Mouse (Mus musculus) left cerebral cortex, postnatal 36 days (tissue): Measurements from ENCODE around the gene Pdyn. TPM values are rescaled to one million over a fixed set of nuclear protein-coding genes. Genes with fewer than 3 reads are reported as not detected.

Experiments used
- DNase-seq, 2 experiments: peaks; one replicate each; pipeline ENCODE4 v3.0.0; 2021 to 2022; ENCODE audit warnings: low spot score in 2 of 2, mixed read lengths in 1 of 2
- intact Hi-C: fragments of 180-260 bp; cut with DNase I; formaldehyde crosslinking; loops from one replicate; pipeline ENCODE4 v1.15.1; 2025
- total RNA-seq, 2 experiments: library from RNA; stranded (reverse); gene quantifications; 2 replicates each; pipeline ENCODE4 v1.2.3; 2021

Pdyn gene
- 10 to 100 TPM; 29.2 to 33.9 TPM for total RNA-seq

- DNase-seq, result peak in 1 of 2 experiments; percentile 16
- intact Hi-C loops, result loop anchor here (10.0 kb wide), 1 partner anchor 85 kb away; no protein-coding TSS in a partner anchor
Observed at GRCm38 (mm10) chr2:129699484-129700158, at the start of gene Pdyn. TSS of gene Pdyn (minus strand) at chr2:129699844.

DNA sequence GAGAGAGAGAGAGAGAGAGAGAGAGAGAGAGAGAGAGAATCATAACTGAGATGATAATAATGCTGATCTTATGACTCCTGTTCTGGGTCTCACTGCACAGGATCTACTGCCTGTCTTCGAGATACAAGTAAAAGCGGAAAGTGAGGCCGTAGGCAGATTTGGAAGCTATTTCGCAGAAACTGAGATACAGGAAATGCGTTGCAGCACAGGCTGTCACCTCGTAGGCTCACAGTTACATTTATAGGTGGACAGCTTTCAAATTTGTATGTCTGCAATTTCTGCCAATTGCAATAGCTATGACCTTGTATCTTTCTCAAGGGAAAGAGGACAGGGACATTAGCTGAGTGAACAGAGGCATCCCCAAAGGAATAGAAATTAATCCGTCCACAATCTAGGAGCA is 42.4 kb upstream of the Pdyn start:
- intact Hi-C loops, result no loop called here

GRCm38 (mm10) chr2:129740515-129740914 is 40.9 kb upstream of the Pdyn start:
- intact Hi-C loops, result no loop called here
- DNase-seq, result peak; percentile 57 to 64

More for the DNA sequence above, 42.4 kb upstream of the Pdyn start:
- no peak for DNase-seq

DNA sequence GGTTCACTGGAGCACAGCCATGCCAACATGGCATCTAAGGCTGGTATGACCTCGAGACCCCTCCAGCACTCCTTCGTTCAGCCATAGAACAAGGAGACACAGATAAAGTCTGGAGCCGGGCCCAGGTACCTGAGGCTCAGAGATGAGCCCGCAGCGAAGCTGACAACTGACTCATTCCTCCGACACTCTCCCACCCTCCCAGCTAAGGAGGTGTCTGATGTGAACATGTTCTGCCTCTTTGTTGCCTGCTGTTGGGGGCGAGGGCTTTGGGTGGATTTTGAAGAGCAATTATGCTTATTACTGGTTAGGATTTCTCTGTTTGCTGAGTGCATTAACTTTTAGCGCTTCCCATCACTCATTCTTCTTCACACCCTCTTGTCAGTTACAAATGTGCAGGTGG is 34.4 kb upstream of the Pdyn start:
- DNase-seq, result peak; percentile 17 to 31
- intact Hi-C loops, result no loop called here

- intact Hi-C loops, result no loop called here
- DNase-seq, result no peak
Observed at GRCm38 (mm10) chr2:129729681-129730080, 30.0 kb upstream of the Pdyn start.

- intact Hi-C loops, result no loop called here
- DNase-seq, result no peak
Observed at GRCm38 (mm10) chr2:129715671-129716070, 16.0 kb upstream of the Pdyn start.

- intact Hi-C loops, result no loop called here
- DNase-seq, result no peak
Observed at GRCm38 (mm10) chr2:129713026-129713544, 13.4 kb upstream of the Pdyn start.

- peak; percentile 22 to 31 for DNase-seq
Observed at GRCm38 (mm10) chr2:129696059-129696458, 3.6 kb downstream of the Pdyn start.

GRCm38 (mm10) chr2:129694303-129694702 is 5.3 kb downstream of the Pdyn start:
- DNase-seq, result no peak
- intact Hi-C loops, result loop anchor here (10.0 kb wide), 1 partner anchor 90 kb away; no protein-coding TSS in a partner anchor

More at GRCm38 (mm10) chr2:129696059-129696458, 3.6 kb downstream of the Pdyn start:
- intact Hi-C loops, result loop anchor here (10.0 kb wide), 1 partner anchor 89 kb away; no protein-coding TSS in a partner anchor

DNA sequence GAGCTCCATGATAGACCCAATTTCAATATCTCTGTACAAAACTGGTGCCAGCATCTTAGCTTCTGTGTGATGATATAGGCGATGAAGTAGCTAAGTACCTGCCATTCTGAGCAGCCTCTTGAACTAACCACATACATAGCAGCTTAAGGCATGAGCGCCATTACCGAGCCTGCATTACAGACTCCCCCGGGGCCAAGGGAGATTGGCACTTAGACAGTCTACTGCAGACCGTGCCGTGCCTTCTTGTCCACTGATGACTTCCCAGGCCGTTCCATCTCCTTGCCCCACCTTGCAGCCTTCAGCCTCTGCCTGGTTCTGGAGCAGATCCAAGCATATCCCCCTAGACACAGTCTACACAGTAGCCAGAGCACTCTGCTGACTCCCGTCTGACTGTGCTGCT is 7.0 kb downstream of the Pdyn start:
- intact Hi-C loops, result loop anchor here (10.0 kb wide), 1 partner anchor 92 kb away; no protein-coding TSS in a partner anchor

GRCm38 (mm10) chr2:129689694-129690093 is 9.9 kb downstream of the Pdyn start:
- no peak for DNase-seq
- intact Hi-C loops, result loop anchor here (10.0 kb wide), 1 partner anchor 95 kb away; no protein-coding TSS in a partner anchor

More for the DNA sequence above, 7.0 kb downstream of the Pdyn start:
- DNase-seq, result no peak

DNA sequence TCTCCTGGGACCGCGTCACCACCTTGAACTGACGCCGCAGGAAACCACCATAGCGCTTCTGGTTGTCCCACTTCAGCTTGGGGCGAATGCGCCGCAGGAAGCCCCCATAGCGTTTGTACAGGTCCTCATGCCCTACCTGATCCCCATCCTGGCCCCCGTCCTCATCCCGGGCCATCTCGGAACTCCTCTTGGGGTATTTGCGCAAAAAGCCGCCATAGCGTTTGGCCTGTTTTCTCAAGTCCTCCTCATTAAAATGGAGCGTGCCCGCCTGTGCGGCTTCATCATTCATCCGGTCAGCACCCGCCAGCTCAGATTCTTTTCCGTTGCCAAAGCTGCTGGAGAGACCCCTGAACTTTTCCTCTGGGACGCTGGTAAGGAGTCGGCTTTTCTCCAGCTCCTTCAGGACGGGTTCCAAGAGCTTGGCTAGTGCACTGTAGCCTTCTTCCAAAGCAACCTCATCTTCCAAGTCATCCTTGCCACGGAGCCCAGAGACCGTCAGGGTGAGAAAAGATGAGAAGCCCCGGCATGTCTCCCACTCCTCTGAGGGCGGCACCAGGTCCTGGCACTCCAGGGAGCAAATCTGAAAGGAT is 11.5 kb downstream of the Pdyn start:
- intact Hi-C loops, result no loop called here
- no peak for DNase-seq

DNA sequence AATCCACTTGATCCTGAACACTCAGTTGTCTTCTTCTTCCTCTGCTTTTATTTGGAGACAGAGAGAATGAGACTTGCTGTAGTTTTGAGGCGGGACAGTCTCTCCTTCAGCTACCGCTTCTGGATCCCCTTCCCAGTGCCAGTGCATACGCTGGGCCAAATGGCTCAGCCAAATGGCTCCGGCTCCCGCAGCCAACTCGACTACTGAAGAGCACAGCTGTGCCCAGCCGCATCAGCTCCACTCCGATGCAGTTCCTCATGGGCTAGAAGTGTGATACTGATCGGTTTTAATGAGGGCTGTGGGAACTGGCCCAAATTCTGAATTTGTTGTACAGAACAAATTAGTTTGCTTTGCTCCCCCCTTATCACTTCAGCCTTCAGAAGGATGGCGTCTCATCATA is 12.7 kb downstream of the Pdyn start:
- intact Hi-C loops, result no loop called here
- DNase-seq, result no peak

- no peak for DNase-seq
Observed at GRCm38 (mm10) chr2:129684014-129684413, 15.6 kb downstream of the Pdyn start.

GRCm38 (mm10) chr2:129680236-129680635 is 19.4 kb downstream of the Pdyn start:
- intact Hi-C loops, result no loop called here

More at GRCm38 (mm10) chr2:129684014-129684413, 15.6 kb downstream of the Pdyn start:
- intact Hi-C loops, result no loop called here

DNA sequence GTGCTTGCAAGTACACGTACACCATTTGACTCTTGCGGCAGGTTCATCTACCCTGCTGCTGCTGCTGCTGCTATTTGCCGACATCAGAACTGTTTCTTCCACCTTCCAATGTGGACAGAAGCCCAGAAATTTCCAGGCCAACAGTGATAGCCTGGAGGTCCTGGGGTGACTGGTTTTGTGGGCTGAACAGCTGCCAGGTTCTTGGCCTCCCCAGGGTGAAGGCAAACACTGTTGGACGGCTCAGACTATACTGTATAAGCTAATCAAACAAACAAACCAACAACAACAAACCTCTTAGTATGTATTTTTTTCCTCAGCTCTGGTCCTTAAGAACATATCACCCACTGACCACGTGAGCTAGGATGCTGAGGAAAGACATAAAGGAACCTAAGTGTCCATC is 20.6 kb downstream of the Pdyn start:
- DNase-seq, result no peak
- intact Hi-C loops, result loop anchor here (10.0 kb wide), 2 partner anchors 376 to 486 kb away; no protein-coding TSS in a partner anchor

More at GRCm38 (mm10) chr2:129680236-129680635, 19.4 kb downstream of the Pdyn start:
- DNase-seq, result no peak

GRCm38 (mm10) chr2:129677664-129678063 is 22.0 kb downstream of the Pdyn start:
- intact Hi-C loops, result loop anchor here (10.0 kb wide), 2 partner anchors 377 to 487 kb away; no protein-coding TSS in a partner anchor
- no peak for DNase-seq

GRCm38 (mm10) chr2:129674935-129675634 is 24.6 kb downstream of the Pdyn start:
- intact Hi-C loops, result loop anchor here (2.0 to 10.0 kb wide), 3 partner anchors 198 to 490 kb away; no protein-coding TSS in a partner anchor
- DNase-seq, result peak; percentile 73 to 80

DNA sequence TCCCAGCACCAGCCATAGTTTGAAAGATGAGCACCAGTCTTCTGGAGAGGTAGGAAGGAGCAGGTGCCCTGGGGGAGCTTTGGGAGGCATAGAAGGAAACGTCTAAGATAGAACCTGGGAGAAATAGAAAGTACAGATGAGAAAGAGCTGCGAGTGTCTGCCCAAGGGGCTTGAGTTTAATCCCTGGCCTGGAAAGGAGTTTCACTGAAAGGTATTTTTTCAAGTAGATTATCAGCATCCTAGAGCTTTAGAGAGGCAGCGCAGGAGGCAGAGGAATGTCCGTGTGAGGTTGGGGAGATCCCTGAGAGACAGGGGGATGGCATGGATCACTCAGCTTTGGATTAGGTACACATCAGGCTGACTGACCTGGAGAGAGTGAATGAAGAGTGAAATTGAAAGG is 27.7 kb downstream of the Pdyn start:
- intact Hi-C loops, result loop anchor here (10.0 kb wide), 2 partner anchors 383 to 493 kb away; no protein-coding TSS in a partner anchor
- no peak for DNase-seq

GRCm38 (mm10) chr2:129662484-129662883 is 37.2 kb downstream of the Pdyn start:
- intact Hi-C loops, result loop anchor here (5.0 kb wide), 1 partner anchor 160 kb away; no protein-coding TSS in a partner anchor
- no peak for DNase-seq
